Mouse (Mus musculus): ENCODE measurements around the gene Ros1.

The Ros1 gene

DNA sequence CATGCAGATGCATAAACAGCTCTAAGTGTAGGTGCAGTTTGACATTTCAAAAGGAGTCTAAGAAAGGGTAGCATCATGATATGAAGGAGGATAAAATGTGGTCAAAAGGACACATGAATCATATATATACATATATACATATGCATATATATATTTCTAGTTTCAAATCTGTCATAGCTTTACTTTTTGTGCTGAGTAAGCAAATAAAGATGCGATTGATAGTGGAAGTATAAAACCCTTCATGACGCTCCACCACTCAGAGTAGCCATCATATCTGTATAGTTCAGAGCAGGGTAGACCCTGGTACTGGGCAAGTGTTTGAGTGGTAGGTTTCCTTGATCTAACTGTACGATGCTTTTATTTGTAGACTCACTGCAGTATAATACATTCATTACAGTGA lies 35.3 kb downstream of the Ros1 start:
- no peak for DNase-seq (ENCODE audit: low read depth, low spot score)

DNA sequence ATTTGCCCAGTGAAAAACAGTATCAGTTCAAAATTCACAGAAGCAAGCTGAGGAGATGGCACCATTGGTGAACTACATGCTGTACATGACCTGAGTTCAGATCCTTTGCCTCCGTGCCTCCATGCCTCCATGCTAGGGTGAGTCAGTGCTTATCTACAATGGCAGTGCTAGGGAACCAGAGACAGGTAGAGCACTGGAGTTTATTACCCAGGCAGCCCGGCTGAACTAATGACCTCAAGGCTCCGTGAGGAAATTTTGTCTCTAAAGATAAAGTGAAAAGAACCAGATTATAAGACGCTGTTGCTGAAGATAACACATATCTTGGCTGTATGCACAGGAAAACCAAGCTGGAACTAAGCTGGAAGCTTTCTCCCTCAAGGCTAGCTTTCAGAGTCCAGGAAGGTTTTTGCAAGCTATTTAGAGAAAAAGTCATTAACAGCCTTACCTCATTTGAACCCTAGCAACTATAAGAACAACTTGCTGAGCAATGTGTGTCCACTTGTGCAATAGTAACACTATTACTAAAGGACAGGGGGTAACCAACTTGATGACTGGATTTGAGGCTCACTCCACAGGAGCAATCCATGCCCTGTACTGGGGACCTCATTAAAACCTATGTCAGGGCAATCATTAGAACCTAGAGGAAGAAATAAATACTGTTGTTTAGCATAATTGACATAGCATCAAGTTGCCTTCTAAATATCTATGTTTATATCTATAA lies 61.5 kb downstream of the Ros1 start:
- DNase-seq (ENCODE audit: low read depth, low spot score) = no peak

DNA sequence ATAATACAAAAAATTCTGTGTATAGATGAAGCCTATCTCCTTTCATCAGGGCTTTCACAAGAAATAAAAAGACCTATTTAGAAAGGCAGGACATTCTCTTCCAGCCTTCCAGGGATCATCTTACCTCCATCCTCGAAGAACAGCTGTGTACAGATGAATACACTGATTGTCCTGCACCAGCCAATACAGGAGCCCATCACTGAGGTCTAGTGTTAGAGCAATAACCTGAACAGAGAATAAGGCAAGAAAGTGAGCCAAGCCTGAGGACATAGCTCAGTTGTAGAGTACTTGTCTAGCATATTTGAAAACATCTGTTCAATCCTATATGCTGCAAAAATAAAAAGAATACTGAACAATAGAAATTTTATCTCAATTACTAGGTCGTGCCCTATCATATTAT lies 64.3 kb downstream of the Ros1 start:
- DNase-seq (ENCODE audit: low read depth, low spot score) = no peak

DNA sequence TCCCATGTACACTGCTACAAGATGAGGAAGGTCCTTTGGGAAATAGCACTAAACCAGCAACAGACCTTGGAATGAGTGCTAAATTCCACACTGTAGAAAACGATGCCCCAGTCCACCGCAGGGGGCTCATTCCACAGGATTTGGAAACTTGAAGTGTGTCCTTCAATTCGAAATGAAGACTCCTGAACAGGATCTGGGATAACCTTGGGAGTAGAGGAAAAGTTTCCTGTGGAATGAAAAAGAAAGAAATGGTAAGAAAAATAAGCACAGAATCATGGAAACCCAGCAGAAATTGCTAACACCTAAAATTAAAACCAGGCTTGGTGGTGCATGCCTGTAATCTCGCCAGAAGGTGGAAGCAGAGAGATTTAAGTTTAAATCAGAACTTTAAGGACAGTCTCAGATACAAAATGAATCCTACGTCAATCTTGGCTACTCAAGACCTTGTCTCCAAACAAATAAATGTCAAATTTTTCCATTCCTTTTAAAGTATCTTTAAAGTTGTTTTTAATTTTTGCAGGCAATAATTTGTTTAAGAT lies 66.1 kb downstream of the Ros1 start:
- no peak for DNase-seq (ENCODE audit: low read depth, low spot score)

DNA sequence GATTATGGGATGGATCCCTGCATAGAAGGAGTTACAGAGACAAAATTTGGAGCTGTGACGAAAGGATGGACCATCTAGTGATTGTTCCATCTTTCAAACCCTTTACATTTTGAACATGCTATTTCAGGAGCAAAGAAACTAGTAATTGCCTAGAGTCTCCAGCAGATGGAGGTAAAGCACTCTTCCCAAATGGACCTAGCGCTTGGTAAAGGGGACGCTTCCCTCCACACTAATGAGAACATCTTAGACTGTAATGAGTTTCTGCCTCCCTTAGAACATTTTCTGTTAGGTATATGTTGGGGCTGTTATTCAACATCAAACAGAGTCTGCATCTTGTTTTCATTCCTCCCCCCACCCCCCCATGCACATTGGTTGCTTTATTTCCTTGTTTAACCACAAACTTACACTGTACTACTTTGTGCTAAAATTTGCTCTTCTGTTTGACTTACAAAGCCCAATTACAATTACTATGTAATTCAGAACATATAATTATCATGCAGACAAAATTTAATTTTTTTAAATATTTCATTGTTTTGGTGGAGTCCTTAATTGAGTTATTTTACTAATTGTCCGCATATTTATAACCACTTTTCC lies 88.8 kb downstream of the Ros1 start:
- DNase-seq (ENCODE audit: low read depth, low spot score) = peak; percentile 72

DNA sequence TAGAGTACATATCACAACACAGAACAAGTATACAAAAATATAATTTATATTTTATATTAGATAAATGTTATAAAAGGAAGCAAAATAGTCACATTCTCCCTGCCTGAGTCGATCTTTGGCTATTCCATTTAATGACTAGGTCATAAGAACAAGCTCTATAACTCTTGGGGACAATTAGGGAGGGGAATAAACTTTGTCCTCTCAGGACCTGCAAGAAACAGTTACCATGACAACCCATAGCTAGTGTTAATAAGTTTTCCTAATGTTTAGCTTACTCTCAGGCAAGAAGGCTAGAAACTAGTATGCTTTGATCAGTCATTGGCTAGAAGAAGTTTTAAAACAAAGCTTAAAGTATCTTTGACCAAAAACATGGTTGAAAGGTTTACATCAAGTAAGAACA lies 93.8 kb downstream of the Ros1 start:
- DNase-seq (ENCODE audit: low read depth, low spot score) = no peak

DNA sequence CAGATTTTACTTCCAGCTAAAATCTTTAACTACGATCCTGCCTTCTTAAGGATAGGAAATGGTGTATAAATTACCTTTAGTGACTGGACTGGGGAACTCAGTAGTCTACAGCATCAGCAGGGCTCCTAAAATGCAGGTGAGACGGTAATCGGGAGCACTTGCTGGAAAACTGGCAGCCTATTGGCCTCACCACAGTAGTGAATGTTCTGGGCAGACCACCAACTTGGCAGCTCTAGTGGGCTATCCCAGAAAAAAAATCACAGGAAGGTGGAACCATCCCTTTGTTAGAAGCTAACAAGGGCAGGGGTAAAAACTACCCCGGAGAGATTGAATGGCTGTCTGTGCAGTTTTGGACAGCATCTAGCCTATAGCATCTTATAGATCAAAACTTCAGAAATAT lies 102.9 kb downstream of the Ros1 start:
- DNase-seq (ENCODE audit: low read depth, low spot score) = no peak

DNA sequence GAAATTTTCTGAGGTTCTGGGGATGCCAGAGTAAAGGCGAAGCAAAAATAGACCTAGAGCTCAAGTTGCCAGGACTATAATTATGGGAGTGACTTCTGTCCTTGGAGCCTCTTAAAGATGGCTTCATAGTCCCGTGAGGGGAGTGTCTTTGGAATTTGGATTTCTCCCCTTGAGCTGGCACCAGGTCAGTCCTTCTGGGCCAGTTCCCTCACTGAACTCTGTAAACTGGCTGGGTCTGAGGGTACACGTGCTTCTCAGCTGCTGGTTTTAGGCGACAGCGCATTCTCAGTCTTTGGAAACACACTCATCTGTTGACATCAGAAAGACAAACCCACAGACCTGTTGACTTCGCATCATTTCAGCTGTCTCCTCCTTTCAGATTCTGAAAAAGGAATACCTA lies 108.4 kb downstream of the Ros1 start:
- DNase-seq (ENCODE audit: low read depth, low spot score) = no peak

DNA sequence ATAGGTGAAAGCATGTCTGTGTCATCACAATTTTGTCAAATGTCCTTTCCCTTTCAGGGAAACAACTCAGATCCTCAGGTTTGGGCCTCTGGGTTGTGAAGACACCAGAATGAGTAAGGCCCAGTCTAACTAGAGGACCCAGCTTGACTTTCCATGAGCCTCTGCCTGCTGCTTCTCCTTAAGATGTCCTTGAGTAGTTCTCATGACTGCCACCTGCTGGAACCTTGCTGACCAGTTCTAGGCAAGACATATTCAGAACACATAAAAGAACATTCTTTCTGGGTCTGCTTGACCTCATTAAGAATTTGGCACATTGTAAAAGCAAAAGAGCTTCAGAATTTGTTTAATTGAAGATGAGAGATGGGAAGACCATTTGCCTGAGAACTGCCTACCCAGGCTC lies 122.6 kb downstream of the Ros1 start:
- peak; percentile 73 for DNase-seq (ENCODE audit: low read depth, low spot score)

DNA sequence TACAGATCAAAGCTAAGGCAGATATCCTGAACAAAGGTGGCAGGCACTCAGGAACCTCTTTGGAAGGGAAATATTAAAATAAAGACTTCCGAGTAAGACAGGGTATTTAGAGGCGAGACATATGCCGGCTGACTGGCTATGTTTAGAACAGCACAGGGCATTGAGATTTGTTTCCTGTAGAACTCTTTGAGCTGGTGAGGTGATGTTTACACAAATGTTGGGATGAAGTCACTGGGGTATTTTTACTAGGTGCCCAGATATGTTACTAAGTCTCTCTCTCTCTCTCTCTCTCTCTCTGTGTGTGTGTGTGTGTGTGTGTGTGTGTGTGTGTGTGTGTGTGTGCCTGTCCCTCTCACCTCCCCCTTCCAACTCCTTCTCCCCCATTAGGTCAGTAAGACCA lies 146.8 kb downstream of the Ros1 start:
- no peak for DNase-seq (ENCODE audit: low read depth, low spot score)

DNA sequence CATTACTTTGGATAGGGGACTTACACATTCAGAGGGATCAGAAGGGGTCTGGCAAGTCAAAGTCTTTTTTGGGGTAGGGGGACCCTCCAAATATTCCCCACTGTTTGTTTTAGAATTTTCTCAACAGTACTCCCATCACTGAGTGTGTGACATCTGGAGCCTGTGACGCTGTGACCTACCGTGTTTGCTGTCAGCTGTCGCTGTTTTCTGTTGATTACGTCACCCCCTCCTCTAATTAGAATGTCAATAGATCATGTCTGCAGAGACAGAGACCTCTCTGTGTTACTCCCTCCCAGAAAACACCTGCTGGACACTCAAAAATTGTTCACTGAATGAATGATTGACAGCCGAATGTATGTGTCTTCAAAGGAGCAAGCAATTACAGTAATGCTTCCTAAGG lies 152.0 kb downstream of the Ros1 start:
- DNase-seq (ENCODE audit: low read depth, low spot score) = no peak

DNA sequence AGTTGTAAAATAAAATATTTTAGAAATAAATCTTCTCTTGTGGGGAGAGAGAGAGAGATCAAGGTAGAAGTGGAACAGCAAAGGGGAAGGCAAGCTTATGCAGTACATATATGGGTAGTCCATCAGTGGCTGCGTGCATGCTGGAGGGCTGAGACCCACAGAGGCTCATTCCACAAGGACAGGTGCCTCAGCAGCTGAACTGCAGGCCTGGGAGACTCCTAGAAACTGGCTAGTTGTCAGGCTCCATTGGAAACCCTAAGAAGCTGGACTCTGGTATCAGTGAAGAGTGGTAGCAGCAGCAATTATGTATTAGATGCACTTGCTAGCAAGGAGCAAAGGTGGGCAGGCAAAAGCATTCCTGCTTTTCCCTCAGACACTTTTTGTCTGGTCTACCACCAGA lies 155.7 kb downstream of the Ros1 start:
- DNase-seq (ENCODE audit: low read depth, low spot score) = no peak

DNA sequence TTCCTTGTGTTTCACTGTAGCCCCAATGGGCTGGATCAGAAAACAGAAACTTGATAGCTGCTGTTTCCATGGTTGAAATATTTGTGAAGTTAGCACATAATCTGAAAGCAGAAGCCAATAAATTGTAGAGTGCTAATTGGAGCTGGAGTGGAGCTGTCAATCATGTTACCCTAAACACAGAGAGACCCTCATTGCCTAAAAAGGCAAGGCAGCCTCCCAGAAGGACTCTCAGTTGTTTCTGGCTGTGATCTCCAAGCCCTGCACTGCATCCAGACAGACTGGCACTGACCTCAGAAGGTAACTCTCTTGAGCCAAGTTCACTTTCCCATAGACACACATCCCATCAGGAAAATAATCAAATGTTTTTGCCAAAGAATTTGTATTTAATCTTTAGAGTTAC lies 161.3 kb downstream of the Ros1 start:
- no peak for DNase-seq (ENCODE audit: low read depth, low spot score)

DNA sequence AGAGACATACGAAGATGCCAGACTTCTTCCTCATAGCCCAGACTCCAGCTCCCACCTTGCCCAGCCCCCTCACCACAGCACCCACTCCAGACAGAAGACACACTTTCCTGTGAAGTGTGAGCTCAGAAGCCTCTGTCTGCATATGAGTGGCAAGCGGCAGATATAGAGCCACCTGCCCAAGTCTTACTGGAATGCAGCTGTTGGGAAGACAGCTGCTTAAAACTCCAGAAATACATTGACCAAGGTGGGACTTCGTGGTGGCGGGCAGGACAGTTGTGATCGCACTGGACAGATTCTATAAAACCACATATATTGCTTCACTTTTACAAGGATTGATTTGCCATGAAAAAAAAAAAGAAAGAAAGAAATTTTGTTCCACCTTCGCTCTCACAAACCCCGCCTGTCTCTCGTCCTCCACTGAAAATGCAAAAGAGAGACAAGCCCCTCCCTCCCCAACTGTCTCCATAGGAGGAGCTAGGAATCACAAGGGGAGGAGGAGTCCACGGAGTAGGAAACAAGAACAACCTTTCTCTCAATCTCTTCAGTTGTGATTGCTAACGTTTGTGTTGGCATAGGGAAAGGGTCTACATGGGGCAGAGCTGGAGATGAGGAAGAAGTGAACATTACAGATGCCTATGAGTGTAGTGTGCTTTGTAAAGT lies 165.5 kb downstream of the Ros1 start:
- no peak for DNase-seq (ENCODE audit: low read depth, low spot score)

DNA sequence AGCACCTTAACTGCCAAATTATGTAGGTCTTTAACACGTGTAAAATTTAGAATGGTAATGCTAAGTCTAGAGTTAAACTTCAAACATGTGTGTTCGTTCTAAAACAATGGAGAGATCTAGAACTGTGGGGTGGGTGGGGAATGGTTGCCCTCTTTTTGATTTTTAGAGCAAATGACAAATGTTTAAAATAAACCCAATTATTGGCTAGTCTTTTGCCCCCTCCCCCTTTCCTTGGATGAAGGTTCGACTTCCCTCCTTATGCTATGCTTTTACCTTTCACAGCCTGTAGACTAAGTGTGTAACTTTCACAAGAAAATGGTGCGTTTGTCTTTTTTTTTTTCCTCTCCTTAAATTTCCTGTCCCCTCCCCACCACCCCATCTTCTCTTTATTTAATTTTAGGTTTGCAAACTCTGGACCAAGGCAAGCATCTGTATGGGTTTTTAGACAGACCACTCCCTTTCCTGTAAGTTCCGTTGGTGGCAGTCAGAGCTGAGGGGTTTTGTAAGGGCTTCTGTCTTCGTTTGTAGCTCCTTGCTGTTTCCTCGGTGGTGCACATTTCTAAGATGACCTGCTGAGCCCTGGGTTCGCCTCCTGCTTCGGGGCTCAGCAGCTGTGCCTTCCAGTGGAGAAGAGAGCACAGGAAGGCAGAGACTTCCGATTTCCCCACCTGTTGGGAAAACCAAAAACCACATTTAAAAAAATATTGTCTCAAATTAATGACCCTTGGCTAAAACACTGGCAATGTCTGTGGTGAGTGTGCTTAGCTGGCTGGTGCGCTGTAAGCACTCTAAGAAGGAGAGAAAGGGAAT lies 166.3 kb downstream of the Ros1 start:
- no peak for DNase-seq (ENCODE audit: low read depth, low spot score)

DNA sequence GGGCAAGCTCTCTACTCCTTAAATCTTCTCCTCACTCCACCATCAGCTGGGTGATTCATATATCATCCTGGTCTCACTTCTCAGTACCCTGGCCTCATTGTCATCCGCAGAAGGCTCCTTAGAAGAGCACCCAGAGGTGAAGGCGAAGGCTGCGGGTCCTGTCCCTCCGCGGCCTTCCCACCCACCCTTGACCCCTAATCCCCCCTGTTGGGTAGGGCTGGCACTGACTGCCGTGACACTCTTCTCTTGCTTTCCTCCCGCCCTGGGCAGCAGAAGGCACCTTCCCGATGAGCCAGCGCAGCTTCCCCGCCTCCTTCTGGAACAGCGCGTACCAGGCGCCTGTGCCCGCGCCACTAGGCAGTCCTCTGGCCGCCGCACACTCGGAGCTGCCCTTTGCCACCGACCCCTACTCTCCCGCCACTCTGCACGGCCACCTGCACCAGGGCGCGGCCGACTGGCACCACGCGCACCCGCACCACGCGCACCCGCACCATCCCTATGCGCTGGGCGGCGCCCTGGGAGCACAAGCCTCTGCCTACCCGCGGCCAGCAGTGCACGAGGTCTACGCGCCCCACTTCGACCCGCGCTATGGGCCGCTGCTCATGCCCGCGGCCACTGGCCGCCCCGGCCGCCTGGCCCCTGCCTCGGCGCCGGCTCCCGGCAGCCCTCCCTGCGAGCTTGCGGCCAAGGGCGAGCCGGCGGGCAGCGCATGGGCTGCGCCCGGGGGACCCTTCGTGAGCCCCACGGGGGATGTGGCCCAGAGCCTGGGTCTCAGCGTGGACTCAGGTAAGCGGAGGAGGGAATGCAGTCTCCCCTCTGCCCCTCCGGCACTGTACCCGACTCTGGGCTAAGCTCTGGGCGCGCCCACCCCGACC lies 167.6 kb downstream of the Ros1 start:
- DNase-seq (ENCODE audit: low read depth, low spot score) = no peak

DNA sequence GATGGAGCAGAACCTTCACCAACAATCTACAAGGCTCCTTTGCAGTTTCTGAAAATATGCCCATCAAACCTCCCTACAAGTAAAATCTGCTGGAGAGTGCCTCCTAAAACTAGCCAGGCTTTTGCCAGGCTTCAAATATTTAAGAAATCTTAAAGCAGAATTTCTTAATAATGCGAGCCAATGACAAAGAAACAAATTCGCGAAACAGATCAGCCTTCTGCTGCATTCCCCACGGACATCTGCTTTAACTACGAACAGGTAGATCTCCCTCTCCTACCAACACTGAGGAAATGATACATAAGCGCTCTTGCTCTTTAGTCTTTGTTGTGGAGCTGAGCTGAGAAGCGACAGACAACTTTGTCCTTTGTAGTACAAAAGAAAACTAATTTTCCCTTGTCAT lies 169.2 kb downstream of the Ros1 start:
- DNase-seq (ENCODE audit: low read depth, low spot score) = no peak

DNA sequence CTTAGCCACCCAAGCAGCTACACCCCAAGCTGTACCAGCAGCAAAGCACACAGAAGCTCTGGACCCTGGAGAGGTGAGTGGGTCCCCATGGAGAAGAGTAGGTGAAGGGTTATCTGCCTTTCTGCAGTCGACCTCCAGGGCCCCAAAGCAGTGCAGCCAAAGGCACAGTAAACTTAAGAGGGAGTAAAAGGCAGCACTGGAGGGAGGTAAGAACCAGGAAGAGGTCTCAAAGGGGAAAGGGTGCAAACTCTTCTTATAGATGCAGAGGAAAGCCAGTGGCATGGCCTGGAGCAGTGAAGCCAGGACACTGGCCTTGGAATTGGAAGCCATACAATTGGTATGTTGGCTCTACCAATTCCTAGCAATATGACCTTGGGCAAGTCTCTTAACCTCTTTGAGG lies 169.8 kb downstream of the Ros1 start:
- DNase-seq (ENCODE audit: low read depth, low spot score) = no peak

DNA sequence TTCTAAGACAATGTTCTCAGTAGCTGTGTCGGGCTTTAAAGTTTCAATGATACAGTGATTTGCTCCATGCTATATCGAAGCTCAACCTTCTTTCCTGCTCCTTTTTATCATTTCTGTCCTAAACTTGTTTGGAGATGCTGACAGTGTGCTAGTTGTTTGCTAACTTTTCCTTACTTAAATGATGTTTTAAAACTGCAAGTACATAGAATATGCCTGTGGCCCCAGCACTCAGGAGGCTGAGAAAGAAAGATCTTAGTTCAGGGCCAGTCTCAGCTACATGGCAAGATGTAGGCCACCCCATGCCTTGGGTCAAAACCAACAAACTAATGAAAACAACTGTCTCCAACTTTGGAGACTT lies 171.0 kb downstream of the Ros1 start:
- DNase-seq (ENCODE audit: low read depth, low spot score) = no peak

DNA sequence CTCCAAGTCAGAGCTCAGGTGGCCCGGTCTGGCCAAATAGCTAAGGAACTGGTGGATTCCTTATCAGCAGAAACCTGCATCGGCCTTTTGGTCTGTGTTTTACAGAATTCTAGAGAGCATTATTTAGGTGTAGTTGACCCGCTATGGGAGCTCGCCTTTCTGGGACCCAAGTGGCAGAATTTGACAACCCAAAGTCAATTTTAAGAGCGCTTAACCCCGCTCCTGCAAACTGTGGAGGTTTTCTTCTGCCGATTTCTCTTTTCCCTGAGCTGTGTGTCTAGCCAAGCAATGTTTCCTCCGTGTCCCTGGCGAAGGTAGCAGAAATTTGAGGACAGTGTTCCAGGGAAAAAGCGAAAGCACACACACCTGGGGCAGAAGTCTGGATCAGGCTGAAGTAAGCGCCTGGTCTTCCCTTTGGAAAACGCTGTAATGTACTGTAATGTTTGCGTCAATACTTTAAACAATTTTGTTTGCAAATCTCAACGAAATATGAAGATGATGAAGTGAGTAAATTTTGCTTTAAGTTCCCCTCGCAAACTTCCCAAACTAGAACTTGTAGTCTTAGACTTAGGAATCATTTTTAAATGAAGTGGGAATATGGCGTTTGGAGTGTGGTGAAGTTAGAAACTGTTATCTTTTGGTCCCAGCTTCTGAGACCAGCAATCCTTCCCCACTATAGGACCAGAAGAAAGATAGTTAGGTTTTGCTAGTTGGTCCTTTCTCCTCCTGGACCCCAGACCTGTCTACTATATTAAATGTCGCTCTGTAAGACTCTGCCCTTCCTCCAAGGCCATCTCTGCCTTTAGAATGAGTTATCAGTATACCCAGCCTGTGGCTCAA lies 171.6 kb downstream of the Ros1 start:
- no peak for DNase-seq (ENCODE audit: low read depth, low spot score)

Measured in brain, adult 2 months (tissue).